Mouse (Mus musculus): ENCODE measurements around the gene Mdm1.
"Not testable (repeated sequence)": the region's sequence is repeated elsewhere in the genome, so short reads cannot be mapped to it uniquely, and the experiment has no call there.

Mdm1 gene

GRCm38 (mm10) chr10:118122441-118123162, 19.0 kb upstream of the Mdm1 start:
- DNase-seq (ENCODE audit: extremely low read depth, low read depth): no peak

- DNase-seq (ENCODE audit: extremely low read depth, low read depth): no peak
Measured at GRCm38 (mm10) chr10:118125236-118125635, 16.4 kb upstream of the Mdm1 start.

GRCm38 (mm10) chr10:118125776-118126445, 15.7 kb upstream of the Mdm1 start:
- no peak for DNase-seq (ENCODE audit: extremely low read depth, low read depth)

GRCm38 (mm10) chr10:118129001-118129682, 12.5 kb upstream of the Mdm1 start:
- no peak for DNase-seq (ENCODE audit: extremely low read depth, low read depth)

- DNase-seq (ENCODE audit: extremely low read depth, low read depth): no peak
Measured at GRCm38 (mm10) chr10:118130016-118130415, 11.6 kb upstream of the Mdm1 start.

GRCm38 (mm10) chr10:118132993-118133392, 8.6 kb upstream of the Mdm1 start:
- no peak for DNase-seq (ENCODE audit: extremely low read depth, low read depth)

GRCm38 (mm10) chr10:118138508-118138907, 3.1 kb upstream of the Mdm1 start:
- DNase-seq (ENCODE audit: extremely low read depth, low read depth): no peak

- no peak for DNase-seq (ENCODE audit: extremely low read depth, low read depth)
Measured at GRCm38 (mm10) chr10:118139837-118140570, 1.6 kb upstream of the Mdm1 start.

- DNase-seq (ENCODE audit: extremely low read depth, low read depth): no peak
Measured at GRCm38 (mm10) chr10:118141884-118142801, 532 bp downstream of the Mdm1 start.

GRCm38 (mm10) chr10:118149381-118149780, 7.8 kb downstream of the Mdm1 start:
- no peak for DNase-seq (ENCODE audit: extremely low read depth, low read depth)

- DNase-seq (ENCODE audit: extremely low read depth, low read depth): no peak
Measured at GRCm38 (mm10) chr10:118150866-118151265, 9.3 kb downstream of the Mdm1 start.

- DNase-seq (ENCODE audit: extremely low read depth, low read depth): no peak
Measured at GRCm38 (mm10) chr10:118155932-118156331, 14.3 kb downstream of the Mdm1 start.

- no peak for DNase-seq (ENCODE audit: extremely low read depth, low read depth)
Measured at GRCm38 (mm10) chr10:118161131-118161530, 19.5 kb downstream of the Mdm1 start.

GRCm38 (mm10) chr10:118169212-118169611, 27.6 kb downstream of the Mdm1 start:
- DNase-seq (ENCODE audit: extremely low read depth, low read depth): no peak

- no peak for DNase-seq (ENCODE audit: extremely low read depth, low read depth)
Measured at GRCm38 (mm10) chr10:118172416-118172815, 30.8 kb downstream of the Mdm1 start.

GRCm38 (mm10) chr10:118172876-118173275, 31.3 kb downstream of the Mdm1 start:
- no peak for DNase-seq (ENCODE audit: extremely low read depth, low read depth)

- DNase-seq (ENCODE audit: extremely low read depth, low read depth): peak; percentile 81
Measured at GRCm38 (mm10) chr10:118175542-118175941, 33.9 kb downstream of the Mdm1 start.

- DNase-seq (ENCODE audit: extremely low read depth, low read depth): peak; percentile 93
Measured at GRCm38 (mm10) chr10:118178735-118179151, 37.1 kb downstream of the Mdm1 start.

- no peak for DNase-seq (ENCODE audit: extremely low read depth, low read depth)
Measured at GRCm38 (mm10) chr10:118179265-118179664, 37.7 kb downstream of the Mdm1 start.

- not testable (repeated sequence) for DNase-seq (ENCODE audit: extremely low read depth, low read depth)
Measured at GRCm38 (mm10) chr10:118195150-118195549, 53.5 kb downstream of the Mdm1 start.

GRCm38 (mm10) chr10:118204642-118205041, 63.0 kb downstream of the Mdm1 start, which contains the start of gene Il22:
Gene Il22 (plus strand): TSS chr10:118204942.
- DNase-seq (ENCODE audit: extremely low read depth, low read depth): no peak

All from MEL-GATA-1-ER (cell line).